Mouse (Mus musculus) heart, postnatal 0 days (tissue): ENCODE measurements around the gene Epgn.

Experiments
- CTCF ChIP-seq: IDR thresholded peaks from 2 replicates; pipeline ENCODE4 v1.5.1; 2016; ENCODE audit warnings: antibody characterized with exemption, control low read depth, low read depth
- EP300 ChIP-seq: IDR thresholded peaks from 2 replicates; pipeline ENCODE4 v1.6.1; 2016; ENCODE audit warnings: antibody characterized with exemption, low read depth

DNA sequence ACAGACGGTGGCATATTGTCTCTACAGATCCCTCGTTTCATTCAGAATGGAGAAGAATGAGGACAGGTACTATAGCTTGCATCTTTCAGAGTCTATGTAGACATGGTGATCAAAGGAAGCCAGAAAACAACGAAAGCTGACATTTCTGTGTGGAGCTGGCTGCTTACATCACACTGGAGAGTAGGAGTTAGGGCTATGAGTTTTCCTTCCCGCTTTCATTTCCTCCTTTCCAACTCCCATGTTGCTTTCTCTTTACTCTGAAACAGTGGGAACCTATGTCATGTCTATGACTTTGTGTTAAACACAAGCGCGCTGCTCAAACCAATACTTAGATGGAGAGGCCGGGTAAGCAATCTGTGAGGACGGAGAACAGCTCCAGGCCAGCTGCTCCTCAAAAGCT is 27.3 kb upstream of the Epgn start:
- TF ChIP-seq EP300 = no peak
- no peak for TF ChIP-seq CTCF
